Mouse (Mus musculus): ENCODE data around the gene Btbd9. TPM values are rescaled to one million over a fixed set of nuclear protein-coding genes. Genes with fewer than 3 reads are reported as not detected.

The Btbd9 gene
- polyA plus RNA-seq, 1 experiment: 11.7 TPM

GRCm38 (mm10) chr17:30392031-30392430, 184.3 kb downstream of the Btbd9 start:
- no peak for DNase-seq (ENCODE audit: low spot score)

- no peak for DNase-seq (ENCODE audit: low spot score)
Measured at GRCm38 (mm10) chr17:30391220-30391619, 185.1 kb downstream of the Btbd9 start.

GRCm38 (mm10) chr17:30389686-30390085, 186.6 kb downstream of the Btbd9 start:
- DNase-seq (ENCODE audit: low spot score): no peak

GRCm38 (mm10) chr17:30388817-30389216, 187.5 kb downstream of the Btbd9 start:
- no peak for DNase-seq (ENCODE audit: low spot score)

- DNase-seq (ENCODE audit: low spot score): no peak
Measured at GRCm38 (mm10) chr17:30388391-30388790, 187.9 kb downstream of the Btbd9 start.

- no peak for DNase-seq (ENCODE audit: low spot score)
Measured at GRCm38 (mm10) chr17:30386241-30386640, 190.0 kb downstream of the Btbd9 start.

GRCm38 (mm10) chr17:30383649-30384048, 192.6 kb downstream of the Btbd9 start:
- no peak for DNase-seq (ENCODE audit: low spot score)

- no peak for DNase-seq (ENCODE audit: low spot score)
Measured at GRCm38 (mm10) chr17:30378221-30379010, 197.9 kb downstream of the Btbd9 start.

GRCm38 (mm10) chr17:30377754-30378153, 198.5 kb downstream of the Btbd9 start:
- DNase-seq (ENCODE audit: low spot score): no peak

- DNase-seq (ENCODE audit: low spot score): no peak
Measured at GRCm38 (mm10) chr17:30375107-30375506, 201.2 kb downstream of the Btbd9 start.

GRCm38 (mm10) chr17:30368559-30368958, 207.7 kb downstream of the Btbd9 start:
- no peak for DNase-seq (ENCODE audit: low spot score)

- no peak for DNase-seq (ENCODE audit: low spot score)
Measured at GRCm38 (mm10) chr17:30364701-30365100, 211.6 kb downstream of the Btbd9 start.

GRCm38 (mm10) chr17:30363365-30363764, 212.9 kb downstream of the Btbd9 start:
- no peak for DNase-seq (ENCODE audit: low spot score)

GRCm38 (mm10) chr17:30360654-30361053, 215.6 kb downstream of the Btbd9 start:
- no peak for DNase-seq (ENCODE audit: low spot score)

- DNase-seq (ENCODE audit: low spot score): no peak
Measured at GRCm38 (mm10) chr17:30359392-30359791, 216.9 kb downstream of the Btbd9 start.

- DNase-seq (ENCODE audit: low spot score): no peak
Measured at GRCm38 (mm10) chr17:30355431-30355830, 220.9 kb downstream of the Btbd9 start.

GRCm38 (mm10) chr17:30354381-30354780, 221.9 kb downstream of the Btbd9 start:
- no peak for DNase-seq (ENCODE audit: low spot score)

GRCm38 (mm10) chr17:30348031-30348430, 228.3 kb downstream of the Btbd9 start:
- no peak for DNase-seq (ENCODE audit: low spot score)

GRCm38 (mm10) chr17:30347101-30347613, 229.1 kb downstream of the Btbd9 start:
- DNase-seq (ENCODE audit: low spot score): no peak

GRCm38 (mm10) chr17:30345008-30345407, 231.3 kb downstream of the Btbd9 start:
- no peak for DNase-seq (ENCODE audit: low spot score)

- no peak for DNase-seq (ENCODE audit: low spot score)
Measured at GRCm38 (mm10) chr17:30343701-30344473, 232.4 kb downstream of the Btbd9 start.

GRCm38 (mm10) chr17:30341556-30341955, 234.7 kb downstream of the Btbd9 start:
- no peak for DNase-seq (ENCODE audit: low spot score)

Data from urinary bladder, adult 2 months (tissue).